Mouse (Mus musculus) G1E-ER4 (cell line): ENCODE results near the gene Cfap74. TPM values are rescaled to one million over a fixed set of nuclear protein-coding genes. Genes with fewer than 3 reads are reported as not detected.

Source experiments
- GATA1 ChIP-seq: IDR thresholded peaks from one replicate; pipeline ENCODE4 v1.8.0; 2012; ENCODE audit warnings: low read length, inconsistent platforms
- polyA plus RNA-seq: library from polyadenylated mRNA; stranded (reverse); fragments of >175 nt; gene quantifications from 2 replicates; pipeline ENCODE4 v1.2.3, GENCODE M21; 2012

The Cfap74 gene
- polyA plus RNA-seq, 1 experiment: not detected

- no peak for TF ChIP-seq GATA1
Observed at GRCm38 (mm10) chr4:155395471-155395870, 13.5 kb upstream of the Cfap74 start.

DNA sequence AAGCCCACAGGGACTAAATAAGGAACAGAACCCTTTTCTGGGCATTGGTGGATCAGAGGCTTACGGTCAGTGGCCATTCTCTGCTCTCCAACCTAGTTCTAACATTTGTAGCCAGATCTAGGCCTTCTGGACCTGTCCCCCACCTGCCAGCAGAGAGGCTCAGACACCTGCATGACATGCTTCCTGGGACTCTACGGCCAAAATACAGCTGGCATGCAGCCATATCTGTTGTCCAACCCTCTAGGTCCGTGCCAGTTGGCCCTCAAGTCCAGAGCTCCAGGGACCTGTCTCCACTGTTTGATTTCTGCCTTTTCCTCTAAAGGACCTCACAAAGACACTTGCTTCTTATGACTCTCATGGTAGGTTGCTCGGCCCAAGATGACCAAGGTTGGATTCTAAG lies 12.2 kb upstream of the Cfap74 start:
- TF ChIP-seq GATA1: no peak

DNA sequence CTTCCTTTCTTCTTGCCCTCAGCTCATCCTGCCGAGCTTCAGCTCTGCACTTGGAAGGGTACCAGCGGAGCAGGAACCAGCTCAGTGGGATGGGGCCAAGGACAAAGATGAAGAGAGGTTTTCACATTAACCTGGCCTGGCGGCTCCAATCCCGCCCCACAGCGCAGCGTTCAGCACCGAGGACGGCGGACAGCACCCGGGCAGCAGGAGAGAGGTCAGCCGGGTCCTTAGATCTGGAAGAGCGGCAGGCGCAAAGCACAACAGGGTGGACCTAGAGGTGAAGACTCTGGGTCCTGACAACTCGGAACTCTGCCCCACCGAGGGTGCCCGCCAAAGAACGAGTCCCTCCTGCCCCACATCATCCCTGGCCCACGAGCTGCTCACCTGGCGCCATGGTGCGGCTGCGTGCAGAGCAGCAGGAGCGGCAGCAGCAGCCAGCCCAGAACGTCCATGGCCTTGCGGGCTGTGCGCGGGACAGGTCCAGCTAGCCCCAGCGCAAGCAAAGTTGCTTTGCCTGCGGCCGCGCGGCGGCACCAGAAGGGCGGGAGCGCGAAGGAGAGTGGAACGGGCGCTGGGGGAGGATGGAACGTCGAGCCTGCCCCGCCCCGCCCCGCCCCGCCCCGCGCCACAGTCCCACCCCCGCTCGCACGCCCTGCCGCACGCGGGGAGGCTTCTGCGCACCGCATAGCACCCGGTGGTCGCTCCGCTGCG lies 11.3 kb upstream of the Cfap74 start, which contains the start of gene Gabrd:
Gabrd (minus strand) TSS at position 602 of the 711 bp plus-strand sequence.
- no peak for TF ChIP-seq GATA1

GRCm38 (mm10) chr4:155398222-155398540 lies 10.8 kb upstream of the Cfap74 start:
- no peak for TF ChIP-seq GATA1

DNA sequence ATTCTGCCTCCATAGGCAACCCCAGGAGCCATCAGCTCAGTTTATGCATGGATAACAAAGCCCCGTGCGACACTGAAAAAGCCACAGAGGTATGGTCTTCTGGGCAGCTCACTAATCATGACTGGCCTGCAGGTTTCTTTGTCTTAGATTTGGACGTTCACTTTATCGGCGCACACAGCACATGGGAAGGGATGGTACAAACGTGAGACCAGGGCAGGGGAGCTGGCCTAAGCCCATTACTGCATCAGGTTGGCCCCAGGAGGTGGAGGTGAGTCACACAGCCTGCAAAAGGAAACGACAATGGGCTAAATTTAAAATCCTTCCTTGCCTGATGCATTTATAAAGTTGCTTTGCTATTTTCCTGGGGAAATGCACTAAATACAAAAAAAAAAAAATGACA lies 7.9 kb upstream of the Cfap74 start:
- no peak for TF ChIP-seq GATA1

GRCm38 (mm10) chr4:155402489-155402888 lies 6.5 kb upstream of the Cfap74 start:
- no peak for TF ChIP-seq GATA1

- no peak for TF ChIP-seq GATA1
Observed at GRCm38 (mm10) chr4:155408695-155409057, 314 bp upstream of the Cfap74 start.

DNA sequence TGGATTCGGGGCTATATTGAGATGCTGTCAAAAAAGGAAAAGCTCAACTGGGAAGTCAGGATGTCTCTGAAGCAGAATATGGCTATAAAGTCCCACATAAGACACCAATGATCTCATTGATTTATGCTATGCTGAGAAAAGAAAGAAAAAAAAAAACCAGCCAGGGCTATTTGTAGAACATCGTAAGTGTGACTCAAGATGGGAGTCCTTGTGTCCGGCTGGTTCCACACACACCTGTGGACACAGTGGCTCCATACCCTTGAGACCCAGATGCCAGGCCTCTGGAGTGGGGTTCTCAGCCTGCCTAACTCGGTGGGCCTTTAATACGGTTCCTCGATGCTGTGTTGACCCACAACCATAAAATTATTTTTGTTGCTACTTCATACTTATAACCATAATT lies 3.1 kb downstream of the Cfap74 start:
- no peak for TF ChIP-seq GATA1

- no peak for TF ChIP-seq GATA1
Observed at GRCm38 (mm10) chr4:155413641-155414335, 4.8 kb downstream of the Cfap74 start.

DNA sequence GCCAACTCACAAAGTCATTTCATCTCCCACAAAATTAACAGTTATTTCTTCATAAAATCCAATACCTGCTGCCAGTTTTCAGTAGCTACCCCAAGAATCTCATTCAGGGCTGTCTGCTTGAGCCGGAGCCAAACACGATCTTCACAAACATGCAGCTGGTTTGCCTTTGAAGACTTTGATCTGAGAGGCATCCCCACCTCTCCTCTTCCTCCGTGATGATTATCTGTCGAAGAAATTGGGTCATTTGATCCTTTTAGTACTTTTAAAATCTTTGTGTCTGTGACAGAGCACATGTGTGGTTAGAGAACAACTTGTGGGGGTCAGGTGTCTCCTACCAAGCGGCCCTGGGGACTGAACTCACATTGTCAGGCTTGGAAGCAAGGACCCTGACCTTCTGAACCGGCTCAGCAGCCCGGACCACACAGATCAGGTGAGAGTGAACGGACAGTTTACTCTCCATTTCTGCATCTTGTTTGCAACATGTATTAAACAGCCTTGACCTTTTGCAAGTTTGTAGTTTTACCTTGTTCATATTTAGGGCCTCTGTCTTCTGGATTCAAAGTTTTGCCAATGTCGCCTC lies 5.8 kb downstream of the Cfap74 start:
- no peak for TF ChIP-seq GATA1

- no peak for TF ChIP-seq GATA1
Observed at GRCm38 (mm10) chr4:155420137-155420536, 11.1 kb downstream of the Cfap74 start.

DNA sequence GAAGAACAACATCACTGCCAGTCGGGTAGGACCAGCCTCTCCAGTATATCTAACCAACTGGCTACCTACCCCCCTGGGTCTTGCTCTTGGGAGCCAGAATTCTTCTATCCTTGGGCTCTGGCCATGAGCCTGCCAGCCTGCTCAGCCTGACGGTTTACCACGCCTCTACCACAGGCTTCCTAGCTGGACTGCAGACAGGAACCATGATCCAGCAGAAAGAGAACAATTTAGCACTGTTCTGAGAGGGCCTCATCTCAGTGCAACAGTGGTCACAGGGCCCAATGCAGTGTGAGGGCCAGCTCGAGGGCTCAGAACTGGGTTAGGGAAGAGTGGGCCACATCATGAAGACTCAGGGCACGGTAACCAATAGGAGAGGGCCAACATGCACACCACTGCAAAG lies 15.0 kb downstream of the Cfap74 start:
- TF ChIP-seq GATA1: no peak

- TF ChIP-seq GATA1: no peak
Observed at GRCm38 (mm10) chr4:155426272-155426671, 17.3 kb downstream of the Cfap74 start.

GRCm38 (mm10) chr4:155428442-155428841 lies 19.5 kb downstream of the Cfap74 start:
- no peak for TF ChIP-seq GATA1

- TF ChIP-seq GATA1: no peak
Observed at GRCm38 (mm10) chr4:155429202-155429601, 20.2 kb downstream of the Cfap74 start.

DNA sequence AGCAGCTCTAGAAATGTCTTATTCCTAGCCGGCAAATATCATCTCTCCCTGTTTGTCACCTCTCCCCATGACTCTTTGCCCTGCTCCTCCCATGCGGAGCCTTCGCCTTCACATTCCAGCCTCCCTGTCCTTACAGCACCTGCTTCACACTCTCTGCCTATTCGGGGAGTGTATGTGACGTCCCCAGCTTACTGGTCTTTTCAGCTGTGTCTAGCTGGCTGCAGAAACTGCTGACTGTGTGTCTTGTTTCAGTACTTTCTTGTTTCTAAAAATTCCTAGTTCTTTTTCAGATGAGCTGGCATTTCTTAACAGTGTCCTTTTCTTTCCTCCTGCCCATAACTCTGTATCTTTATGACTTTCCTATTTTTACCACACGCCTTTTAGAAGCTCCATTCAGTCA lies 23.4 kb downstream of the Cfap74 start:
- TF ChIP-seq GATA1: no peak

DNA sequence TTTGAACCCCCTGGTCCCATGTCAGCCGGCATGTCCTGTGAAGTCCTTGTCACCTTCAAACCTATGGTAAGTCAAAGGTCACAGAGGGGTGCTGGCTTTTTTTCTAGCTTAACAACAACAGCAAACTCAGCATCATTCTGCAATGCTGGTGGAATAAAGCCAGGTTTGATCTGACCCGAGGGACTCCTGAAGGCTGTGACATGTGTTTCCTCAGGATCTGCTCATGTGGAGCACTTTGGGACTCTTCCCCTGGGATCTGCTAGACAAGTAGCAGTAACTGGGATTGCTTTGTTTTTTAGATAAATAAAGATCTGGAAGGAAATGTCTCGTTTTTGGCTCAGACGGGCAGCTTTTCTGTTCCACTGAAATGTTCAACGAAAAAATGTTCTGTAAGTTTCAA lies 25.0 kb downstream of the Cfap74 start:
- TF ChIP-seq GATA1: no peak

DNA sequence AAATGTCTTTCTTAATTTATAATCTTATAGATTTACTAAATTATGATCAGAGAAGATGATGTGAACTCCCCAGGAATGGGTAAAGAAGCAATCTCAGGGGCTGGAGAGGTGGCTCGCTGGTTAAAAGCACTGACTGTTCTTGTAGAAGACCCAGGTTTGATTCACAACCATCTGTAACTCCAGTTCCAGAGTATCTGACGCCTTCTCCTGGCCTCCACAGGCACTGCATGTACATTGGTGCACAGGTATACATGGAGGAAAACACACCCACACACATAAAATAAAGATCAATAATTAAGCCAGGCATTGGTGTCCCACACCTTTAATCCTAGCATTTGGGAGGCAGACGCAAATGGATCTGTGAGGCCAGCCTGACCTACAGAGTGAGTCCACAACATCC lies 33.8 kb downstream of the Cfap74 start:
- no peak for TF ChIP-seq GATA1
